In the genomic region with DNA sequence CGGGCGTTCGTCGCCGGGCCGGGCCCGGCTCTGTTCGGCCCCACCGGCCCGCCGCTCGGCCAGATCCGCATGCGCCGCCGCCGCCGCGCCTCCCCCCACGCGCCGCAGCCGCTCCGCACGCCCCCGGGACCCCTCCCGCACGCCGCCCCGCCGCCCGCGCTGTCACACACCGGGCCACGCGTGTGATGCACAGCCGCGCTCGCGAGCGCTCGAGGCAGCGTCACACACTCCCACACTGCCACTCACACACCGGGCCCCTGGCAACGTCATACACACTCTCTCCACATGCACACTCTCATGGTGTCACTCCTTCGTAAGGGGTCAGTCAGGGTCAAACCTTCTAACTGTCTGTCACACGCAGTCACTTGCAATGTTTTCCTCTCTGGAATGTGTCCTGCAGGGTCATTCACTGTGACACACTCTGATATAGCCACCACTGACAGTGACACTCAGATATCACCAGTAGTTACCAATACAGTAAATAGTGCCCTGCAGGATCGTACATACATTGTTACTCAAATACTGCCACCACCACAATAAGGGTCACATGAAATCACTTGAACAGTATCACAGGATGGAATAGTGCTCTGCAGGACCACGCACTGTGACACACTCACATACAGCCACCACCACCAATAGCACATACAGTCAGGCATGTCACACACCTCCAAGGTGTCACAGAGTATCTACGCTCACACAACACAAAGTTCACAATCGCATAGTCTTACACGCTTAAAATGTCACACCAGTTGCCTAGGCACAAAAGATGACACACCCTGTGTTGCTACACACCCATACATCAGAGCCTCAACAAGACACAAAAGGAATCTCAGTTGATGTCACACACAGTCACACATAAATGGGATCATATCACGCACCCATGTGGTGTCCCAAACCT, we compare ENCODE assay signal across 8 mouse cellular contexts. TPM values are rescaled to one million over a fixed set of nuclear protein-coding genes. Genes with fewer than 3 reads are reported as not detected.
DNase-seq lines count a peak whose midpoint lies in the region; ATAC-seq lines count a peak whose summit lies in the region.

No protein-coding gene starts in this region.

- H3K4me2 ChIP-seq in heart, embryonic 16.5 days (ENCODE audit: low read depth, low read length): peak overlapping the region; percentile 99

- H3K27me3 ChIP-seq in embryonic facial prominence, embryonic 10.5 days (replicated peaks; ENCODE audit: low read depth, poor library complexity, severe bottlenecking): peaks cover 56% of the 10 kb centered on the region
- peaks cover 16% of the 10 kb centered on the region for H3K27me3 ChIP-seq in heart, embryonic 16.5 days (ENCODE audit: control insufficient read depth, insufficient read depth, low read length)

- peak; percentile 55 to 73 for DNase-seq in adrenal gland, adult (ENCODE audit: inconsistent age in 2 of 2, low spot score in 1 of 2)
- DNase-seq in adrenal gland, postnatal 4 days (ENCODE audit: low spot score in 2 of 2): no peak
- peak; percentile 42 for DNase-seq in embryonic facial prominence, embryonic 10.5 days (ENCODE audit: low spot score)
- DNase-seq in layer of hippocampus, postnatal 10 days (ENCODE audit: low spot score in 2 of 2): peak; percentile 60 to 73
- peak; percentile 24 for DNase-seq in lung, postnatal 10 days
- DNase-seq in right cerebral cortex, postnatal 36 days (ENCODE audit: low spot score in 2 of 2): peak; percentile 74 to 77

- H3K4me3 ChIP-seq in embryonic facial prominence, embryonic 10.5 days: peak overlapping the region; percentile 70
- peak overlapping the region; percentile 73 for H3K4me3 ChIP-seq in heart, embryonic 16.5 days (ENCODE audit: low read length)

- WGBS in embryonic facial prominence, embryonic 10.5 days: 7% methylated on average over 53 of the region's 53 CpGs
- WGBS in heart, embryonic 16.5 days: 9% methylated on average over 39 of the region's 53 CpGs

- peak overlapping the region; percentile 68 for H3K9ac ChIP-seq in heart, embryonic 16.5 days (ENCODE audit: low read length)

- no peaks in the 10 kb centered on the region for H3K36me3 ChIP-seq in embryonic facial prominence, embryonic 10.5 days (replicated peaks)
- no peaks in the 10 kb centered on the region for H3K36me3 ChIP-seq in heart, embryonic 16.5 days (ENCODE audit: control insufficient read depth, insufficient read depth)

- no peaks in the 10 kb centered on the region for H3K9me3 ChIP-seq in embryonic facial prominence, embryonic 10.5 days
- no peaks in the 10 kb centered on the region for H3K9me3 ChIP-seq in heart, embryonic 16.5 days (replicated peaks; ENCODE audit: control insufficient read depth, low read length)

- ATAC-seq in activated CD4-positive, CD25-positive, alpha-beta regulatory T cell, adult 4 months: peak; percentile 18
- ATAC-seq in heart, embryonic 16.5 days (replicated peaks; ENCODE audit: extremely low read depth, insufficient read depth, low FRiP score): no peak

- H3K27ac ChIP-seq in embryonic facial prominence, embryonic 10.5 days (replicated peaks): peak overlapping the region; percentile 37; the same call in 1 of the 2 replicates
- H3K27ac ChIP-seq in heart, embryonic 16.5 days (ENCODE audit: low read length): no peak overlapping the region

- peaks cover 23% of the 10 kb centered on the region for H3K4me1 ChIP-seq in embryonic facial prominence, embryonic 10.5 days
- H3K4me1 ChIP-seq in heart, embryonic 16.5 days (ENCODE audit: control insufficient read depth, insufficient read depth, low read length): peaks cover 15% of the 10 kb centered on the region

RNA-seq across cellular contexts. Expression of gene Sptbn4, which starts 0.7 kb away (rescaled TPM):
- 1 to 10 TPM; 1.2 to 1.4 TPM for total RNA-seq in adrenal gland, postnatal 4 days (2021)
- under 1 TPM; 0.16 to 0.37 TPM for polyA plus RNA-seq in activated CD4-positive, CD25-positive, alpha-beta regulatory T cell, adult 4 months (2017; shearing (Covaris generic))
- 0.19 and 0.35 TPM in 2 replicates for polyA plus RNA-seq in embryonic facial prominence, embryonic 10.5 days (2016; fragmentation: Nextera tagmentation; extraction: Ambion mirVana)
- 0.10 and 0.43 TPM in 2 replicates for polyA plus RNA-seq in heart, embryonic 16.5 days (2015; fragmentation: Nextera tagmentation; extraction: Ambion mirVana)
- 100 to 1,000 TPM in 1 of 2 experiments, 10 to 100 TPM in 1; 89.6 to 105 TPM for total RNA-seq in layer of hippocampus, postnatal 10 days (2021)

RNA-seq across cellular contexts. Expression of gene Blvrb, which starts 1.0 kb away (rescaled TPM):
- 10 to 100 TPM; 58.4 to 62.1 TPM for total RNA-seq in adrenal gland, postnatal 4 days (2021)
- 10 to 100 TPM; 13.9 to 16.7 TPM for polyA plus RNA-seq in activated CD4-positive, CD25-positive, alpha-beta regulatory T cell, adult 4 months (2017; shearing (Covaris generic))
- 31.9 and 35.2 TPM in 2 replicates for polyA plus RNA-seq in embryonic facial prominence, embryonic 10.5 days (2016; fragmentation: Nextera tagmentation; extraction: Ambion mirVana)
- 48.3 and 52.3 TPM in 2 replicates for polyA plus RNA-seq in heart, embryonic 16.5 days (2015; fragmentation: Nextera tagmentation; extraction: Ambion mirVana)
- 10 to 100 TPM; 16.5 to 17.1 TPM for total RNA-seq in layer of hippocampus, postnatal 10 days (2021)

RNA-seq across cellular contexts. Expression of gene Sertad3, which starts 26.8 kb away (rescaled TPM):
- total RNA-seq in adrenal gland, postnatal 4 days (2021): 10 to 100 TPM; 16.7 to 17.3 TPM
- 10 to 100 TPM; 41.9 to 47.6 TPM for polyA plus RNA-seq in activated CD4-positive, CD25-positive, alpha-beta regulatory T cell, adult 4 months (2017; shearing (Covaris generic))
- polyA plus RNA-seq in embryonic facial prominence, embryonic 10.5 days (2016; fragmentation: Nextera tagmentation; extraction: Ambion mirVana): 26.2 and 26.5 TPM in 2 replicates
- polyA plus RNA-seq in heart, embryonic 16.5 days (2015; fragmentation: Nextera tagmentation; extraction: Ambion mirVana): 22.1 and 23.4 TPM in 2 replicates
- total RNA-seq in layer of hippocampus, postnatal 10 days (2021): 1 to 10 TPM; 3.6 to 3.8 TPM

RNA-seq across cellular contexts. Expression of gene Sertad1, which starts 39.9 kb away (rescaled TPM):
- total RNA-seq in adrenal gland, postnatal 4 days (2021): 10 to 100 TPM; 18.1 to 18.8 TPM
- polyA plus RNA-seq in activated CD4-positive, CD25-positive, alpha-beta regulatory T cell, adult 4 months (2017; shearing (Covaris generic)): 10 to 100 TPM; 46.6 to 47.9 TPM
- 24.0 and 25.1 TPM in 2 replicates for polyA plus RNA-seq in embryonic facial prominence, embryonic 10.5 days (2016; fragmentation: Nextera tagmentation; extraction: Ambion mirVana)
- polyA plus RNA-seq in heart, embryonic 16.5 days (2015; fragmentation: Nextera tagmentation; extraction: Ambion mirVana): 36.4 and 44.0 TPM in 2 replicates
- total RNA-seq in layer of hippocampus, postnatal 10 days (2021): 1 to 10 TPM; 4.5 TPM

RNA-seq across cellular contexts. Expression of gene Prx, which starts 52.4 kb away (rescaled TPM):
- 1 to 10 TPM; 7.0 to 8.8 TPM for total RNA-seq in adrenal gland, postnatal 4 days (2021)
- polyA plus RNA-seq in activated CD4-positive, CD25-positive, alpha-beta regulatory T cell, adult 4 months (2017; shearing (Covaris generic)): under 1 TPM; 0.11 to 0.68 TPM
- 3.8 and 4.2 TPM in 2 replicates for polyA plus RNA-seq in embryonic facial prominence, embryonic 10.5 days (2016; fragmentation: Nextera tagmentation; extraction: Ambion mirVana)
- 1.7 and 2.7 TPM in 2 replicates for polyA plus RNA-seq in heart, embryonic 16.5 days (2015; fragmentation: Nextera tagmentation; extraction: Ambion mirVana)
- total RNA-seq in layer of hippocampus, postnatal 10 days (2021): 1 to 10 TPM; 1.1 to 1.5 TPM

Comparison
In these comparisons a context has a peak if more than half of its experiments do, and no peak if none do; other contexts are left out.
1. DNase-seq: peak in adrenal gland, adult (2 of 2), embryonic facial prominence, embryonic 10.5 days (single experiment), layer of hippocampus, postnatal 10 days (2 of 2), lung, postnatal 10 days (single experiment) and right cerebral cortex, postnatal 36 days (2 of 2); none in adrenal gland, postnatal 4 days (0 of 2).